Mouse (Mus musculus) hindbrain, embryonic 10.5 days (tissue): Measurements from ENCODE around the gene Cldn15. TPM values are rescaled to one million over a fixed set of nuclear protein-coding genes. Genes with fewer than 3 reads are reported as not detected.

Experiments
- DNase-seq: peaks from one replicate; pipeline ENCODE4 v3.0.0-alpha.2; 2017; ENCODE audit warnings: low spot score
- H3K27ac ChIP-seq: fragments of 300-500 bp; sonication (generic); 2 replicates; pipeline ENCODE4 v1.5.1; 2016; ENCODE audit warnings: mild to moderate bottlenecking, moderate library complexity
- H3K27me3 ChIP-seq: fragments of 300-500 bp; sonication (generic); 2 replicates; pipeline ENCODE4 v1.6.1; 2016; ENCODE audit warnings: mild to moderate bottlenecking; ENCODE audit not compliant: poor library complexity, insufficient read depth, severe bottlenecking
- H3K36me3 ChIP-seq: fragments of 300-500 bp; sonication (generic); 2 replicates; pipeline ENCODE4 v1.6.1; 2016; ENCODE audit warnings: mild to moderate bottlenecking, moderate library complexity
- H3K4me1 ChIP-seq: fragments of 300-500 bp; sonication (generic); replicated peaks from 2 replicates; pipeline ENCODE4 v1.6.1; 2016; ENCODE audit warnings: mild to moderate bottlenecking
- H3K4me3 ChIP-seq: fragments of 300-500 bp; sonication (generic); 2 replicates; pipeline ENCODE4 v1.5.1; 2016; ENCODE audit warnings: mild to moderate bottlenecking, moderate library complexity
- H3K9me3 ChIP-seq: fragments of 300-500 bp; sonication (generic); 2 replicates; pipeline ENCODE4 v1.6.1; 2016; ENCODE audit warnings: mild to moderate bottlenecking, moderate library complexity
- WGBS: fragments of 180-500 bp; shearing (Covaris S2); methylation state at CpG from one replicate; pipeline ENCODE4 v1.1.7; 2016; 5-methylcytosine and 5-hydroxymethylcytosine counted together
- polyA plus RNA-seq: library from polyadenylated mRNA; unstranded; fragments of >200 nt; fragmentation: Nextera tagmentation; extraction: Ambion mirVana; gene quantifications from 2 replicates; pipeline ENCODE4 v1.2.1, GENCODE M21; 2016

Cldn15 gene
- polyA plus RNA-seq = 0.09 and 0.38 TPM in 2 replicates

- Histone ChIP-seq H3K9me3 (no peaks in the 10 kb centered on the region), H3K27ac (peak within 1 kb of the TSS; percentile 26; the same call in 1 of the 2 replicates), H3K4me3 (0 out of 2 replicates have a peak within 1 kb of the TSS, but pooled peaks have one; percentile 1), H3K4me1 (peaks cover 33% of the 10 kb centered on the region), H3K36me3 (peaks cover 60% of the 10 kb centered on the region), H3K27me3 (no peaks in the 10 kb centered on the region)
- DNase-seq = no peak
- 87% methylated on average over 6 of the region's 6 CpGs for WGBS
Observed at GRCm38 (mm10) chr5:136966331-136966730, at the start of gene Cldn15. Cldn15 (plus strand) TSS chr5:136966616.

GRCm38 (mm10) chr5:136917613-136918242 lies 48.7 kb upstream of the Cldn15 start:
- no peak overlapping the region for H3K27ac ChIP-seq
- DNase-seq = no peak
- no peaks in the 10 kb centered on the region for H3K9me3 ChIP-seq
- no peaks in the 10 kb centered on the region for H3K27me3 ChIP-seq
- peaks cover 9% of the 10 kb centered on the region for H3K4me1 ChIP-seq
- H3K4me3 ChIP-seq = no peak overlapping the region
- WGBS = 96% methylated on average over 8 of the region's 8 CpGs
- H3K36me3 ChIP-seq = peaks cover 17% of the 10 kb centered on the region

- peak overlapping the region; percentile 90 for H3K27ac ChIP-seq
- peak; percentile 85 for DNase-seq
- 4% methylated on average over 38 of the region's 38 CpGs for WGBS
Observed at GRCm38 (mm10) chr5:136918655-136919472, 47.6 kb upstream of the Cldn15 start.

GRCm38 (mm10) chr5:136919546-136920301 lies 46.7 kb upstream of the Cldn15 start:
- H3K9me3 ChIP-seq = no peaks in the 10 kb centered on the region
- H3K27me3 ChIP-seq = no peaks in the 10 kb centered on the region
- H3K4me3 ChIP-seq = peak overlapping the region; percentile 71
- H3K27ac ChIP-seq = peak overlapping the region; percentile 90
- H3K4me1 ChIP-seq = peaks cover 9% of the 10 kb centered on the region
- no peaks in the 10 kb centered on the region for H3K36me3 ChIP-seq
- DNase-seq = peak; percentile 20
- WGBS = 24% methylated on average over 18 of the region's 18 CpGs

More at GRCm38 (mm10) chr5:136918655-136919472, 47.6 kb upstream of the Cldn15 start:
- H3K4me3 ChIP-seq = peak overlapping the region; percentile 71
- peaks cover 9% of the 10 kb centered on the region for H3K4me1 ChIP-seq
- no peaks in the 10 kb centered on the region for H3K27me3 ChIP-seq
- peaks cover 6% of the 10 kb centered on the region for H3K36me3 ChIP-seq
- no peaks in the 10 kb centered on the region for H3K9me3 ChIP-seq

- no peak overlapping the region for H3K4me3 ChIP-seq
- no peak for DNase-seq
- 84% methylated on average over 9 of the region's 9 CpGs for WGBS
- no peaks in the 10 kb centered on the region for H3K27me3 ChIP-seq
- H3K9me3 ChIP-seq = no peaks in the 10 kb centered on the region
- H3K4me1 ChIP-seq = peaks cover 9% of the 10 kb centered on the region
- H3K27ac ChIP-seq = no peak overlapping the region
- peaks cover 11% of the 10 kb centered on the region for H3K36me3 ChIP-seq
Observed at GRCm38 (mm10) chr5:136922830-136923229, 43.6 kb upstream of the Cldn15 start.

- DNase-seq = no peak
- Histone ChIP-seq H3K4me3 (no peak overlapping the region), H3K9me3 (no peaks in the 10 kb centered on the region), H3K27me3 (no peaks in the 10 kb centered on the region), H3K4me1 (peaks cover 9% of the 10 kb centered on the region), H3K27ac (no peak overlapping the region), H3K36me3 (peaks cover 11% of the 10 kb centered on the region)
- WGBS = 80% methylated on average over 7 of the region's 7 CpGs
Observed at GRCm38 (mm10) chr5:136923751-136924478, 42.5 kb upstream of the Cldn15 start.

GRCm38 (mm10) chr5:136929073-136929472 lies 37.3 kb upstream of the Cldn15 start:
- 22% methylated on average over 4 of the region's 4 CpGs for WGBS
- Histone ChIP-seq H3K36me3 (peaks cover 11% of the 10 kb centered on the region), H3K4me3 (no peak overlapping the region), H3K27ac (peak overlapping the region; percentile 75), H3K4me1 (peaks cover 5% of the 10 kb centered on the region), H3K27me3 (no peaks in the 10 kb centered on the region), H3K9me3 (no peaks in the 10 kb centered on the region)
- peak; percentile 90 for DNase-seq

- no peak for DNase-seq
- Histone ChIP-seq H3K36me3 (no peaks in the 10 kb centered on the region), H3K27me3 (no peaks in the 10 kb centered on the region), H3K4me1 (peaks cover 5% of the 10 kb centered on the region), H3K4me3 (no peak overlapping the region), H3K27ac (no peak overlapping the region), H3K9me3 (no peaks in the 10 kb centered on the region)
- WGBS = 88% methylated on average over 14 of the region's 14 CpGs
Observed at GRCm38 (mm10) chr5:136931896-136932295, 34.5 kb upstream of the Cldn15 start.

GRCm38 (mm10) chr5:136932956-136933355 lies 33.5 kb upstream of the Cldn15 start:
- Histone ChIP-seq H3K27ac (no peak overlapping the region), H3K9me3 (no peaks in the 10 kb centered on the region), H3K36me3 (no peaks in the 10 kb centered on the region), H3K27me3 (no peaks in the 10 kb centered on the region), H3K4me3 (no peak overlapping the region), H3K4me1 (peaks cover 5% of the 10 kb centered on the region)
- 84% methylated on average over 5 of the region's 5 CpGs for WGBS
- DNase-seq = no peak

GRCm38 (mm10) chr5:136933930-136934329 lies 32.5 kb upstream of the Cldn15 start:
- Histone ChIP-seq H3K4me1 (peaks cover 5% of the 10 kb centered on the region), H3K4me3 (no peak overlapping the region), H3K36me3 (no peaks in the 10 kb centered on the region), H3K27me3 (no peaks in the 10 kb centered on the region), H3K9me3 (no peaks in the 10 kb centered on the region), H3K27ac (no peak overlapping the region)
- WGBS = 89% methylated on average over 6 of the region's 6 CpGs
- DNase-seq = no peak

- H3K4me3 ChIP-seq = no peak overlapping the region
- 73% methylated on average over 7 of the region's 7 CpGs for WGBS
- no peaks in the 10 kb centered on the region for H3K36me3 ChIP-seq
- no peaks in the 10 kb centered on the region for H3K4me1 ChIP-seq
- 0 out of 2 replicates have a peak, but pooled peaks cover 2% of the 10 kb centered on the region for H3K9me3 ChIP-seq
- H3K27ac ChIP-seq = no peak overlapping the region
- no peaks in the 10 kb centered on the region for H3K27me3 ChIP-seq
- DNase-seq = no peak
Observed at GRCm38 (mm10) chr5:136935905-136936695, 30.3 kb upstream of the Cldn15 start.
